Mouse (Mus musculus) midbrain, embryonic 14.5 days (tissue): ENCODE results near the gene Mapk9. TPM values are rescaled to one million over a fixed set of nuclear protein-coding genes. Genes with fewer than 3 reads are reported as not detected.
A peak's percentile ranks its signal among the peaks of the same experiment; 100 is the strongest.

Source experiments
- ATAC-seq: fragments of 200-750 bp; cut with Nextera tagmentation; 2 replicates; pipeline ENCODE4 v1.8.0; 2017; ENCODE audit warnings: moderate number of reproducible peaks, moderate library complexity; ENCODE audit not compliant: low FRiP score, low TSS enrichment
- DNase-seq: peaks from one replicate; pipeline ENCODE4 v3.0.0-alpha.2; 2015
- H3K27ac ChIP-seq: fragments of 300-500 bp; sonication (generic); replicated peaks from 2 replicates; pipeline ENCODE4 v1.5.1; 2014; ENCODE audit warnings: mild to moderate bottlenecking, low read depth, low read length, moderate library complexity
- H3K27me3 ChIP-seq: fragments of 300-500 bp; sonication (generic); 2 replicates; pipeline ENCODE4 v1.6.1; 2014; ENCODE audit warnings: low read length, control low read depth, mixed read lengths; ENCODE audit not compliant: control insufficient read depth, insufficient read depth
- H3K36me3 ChIP-seq: fragments of 300-500 bp; sonication (generic); 2 replicates; pipeline ENCODE4 v1.6.1; 2014; ENCODE audit warnings: low read length, control low read depth; ENCODE audit not compliant: control insufficient read depth, insufficient read depth
- H3K4me1 ChIP-seq: fragments of 300-500 bp; sonication (generic); 2 replicates; pipeline ENCODE4 v1.6.1; 2014; ENCODE audit warnings: mild to moderate bottlenecking, antibody characterized with exemption, low read length, control low read depth; ENCODE audit not compliant: control insufficient read depth, insufficient read depth
- H3K4me2 ChIP-seq: fragments of 300-500 bp; sonication (generic); 2 replicates; pipeline ENCODE4 v1.6.1; 2014; ENCODE audit warnings: mild to moderate bottlenecking, low read length, moderate library complexity
- H3K4me3 ChIP-seq: fragments of 300-500 bp; sonication (generic); replicated peaks from 2 replicates; pipeline ENCODE4 v1.5.1; 2014; ENCODE audit warnings: low read depth, low read length
- H3K9ac ChIP-seq: fragments of 300-500 bp; sonication (generic); replicated peaks from 2 replicates; pipeline ENCODE4 v1.6.1; 2014; ENCODE audit warnings: mild to moderate bottlenecking, low read length, moderate library complexity
- H3K9me3 ChIP-seq: fragments of 300-500 bp; sonication (generic); 2 replicates; pipeline ENCODE4 v1.6.1; 2016; ENCODE audit warnings: low read length, control low read depth, mixed read lengths; ENCODE audit not compliant: control insufficient read depth
- WGBS: fragments of 180-500 bp; shearing (Covaris S2); extraction: QIAGEN DNeasy Blood & Tissue Kit; methylation state at CpG from one replicate; pipeline ENCODE4 v1.1.7; 2014; 5-methylcytosine and 5-hydroxymethylcytosine counted together
- polyA plus RNA-seq: library from polyadenylated mRNA; unstranded; fragments of >200 nt; fragmentation: Nextera tagmentation; extraction: Ambion mirVana; gene quantifications from 2 replicates; pipeline ENCODE4 v1.2.1, GENCODE M21; 2014

Gene Mapk9
- polyA plus RNA-seq, 1 experiment from 2014 or later = 72.4 TPM

DNA sequence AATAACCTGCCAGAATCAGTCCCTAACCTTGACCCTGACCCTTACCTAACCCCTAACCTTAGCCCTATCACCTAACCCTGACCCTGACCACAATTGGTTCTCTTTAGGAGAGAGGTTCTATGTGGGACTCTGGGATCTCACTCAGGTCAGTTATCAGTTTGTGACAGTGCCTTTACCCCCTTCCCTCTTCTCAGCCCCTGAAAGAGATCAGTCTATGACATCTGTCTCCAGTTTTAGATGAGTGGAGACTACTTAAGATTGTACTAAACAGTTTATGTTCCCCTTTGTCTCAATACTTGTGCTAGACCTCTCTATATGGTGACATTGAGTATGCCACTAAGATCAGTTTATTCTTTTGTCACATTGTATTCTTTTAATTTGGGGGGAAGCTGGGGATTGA, 17.4 kb downstream of the Mapk9 start:
- no peak overlapping the region for H3K27ac ChIP-seq
- no peak overlapping the region for H3K4me3 ChIP-seq
- H3K4me2 ChIP-seq = no peak overlapping the region
- H3K36me3 ChIP-seq = peaks cover 36% of the 10 kb centered on the region; the same call in 1 of the 2 replicates
- H3K9ac ChIP-seq = no peak overlapping the region
- H3K27me3 ChIP-seq = no peaks in the 10 kb centered on the region
- no peaks in the 10 kb centered on the region for H3K9me3 ChIP-seq
- ATAC-seq = no peak
- no peaks in the 10 kb centered on the region for H3K4me1 ChIP-seq
- no peak for DNase-seq

DNA sequence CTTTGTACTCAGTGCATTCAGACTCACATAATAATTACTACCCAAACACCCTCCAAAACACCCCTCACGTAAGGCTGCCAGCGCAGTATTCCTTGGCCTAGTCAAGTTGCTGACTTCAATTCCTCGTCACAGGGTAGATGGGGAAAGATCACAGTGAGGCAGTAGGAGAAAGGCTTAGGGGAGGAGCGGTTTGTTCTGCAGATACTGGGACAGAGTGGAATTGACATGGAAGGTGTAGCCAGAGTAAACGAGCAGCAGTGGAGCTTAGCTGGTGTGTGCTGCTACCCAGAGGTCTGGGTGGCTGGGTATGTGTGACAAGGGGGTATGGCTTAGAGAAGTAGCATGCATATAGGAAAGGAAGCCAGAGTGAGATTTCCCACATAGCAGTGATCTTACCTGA, 20.8 kb downstream of the Mapk9 start:
- no peaks in the 10 kb centered on the region for H3K4me1 ChIP-seq
- ATAC-seq = no peak
- no peak overlapping the region for H3K9ac ChIP-seq
- 92% methylated on average over 5 of the region's 5 CpGs for WGBS
- no peak overlapping the region for H3K4me3 ChIP-seq
- no peaks in the 10 kb centered on the region for H3K27me3 ChIP-seq
- no peaks in the 10 kb centered on the region for H3K9me3 ChIP-seq
- no peak overlapping the region for H3K27ac ChIP-seq
- H3K36me3 ChIP-seq = peaks cover 55% of the 10 kb centered on the region
- no peak overlapping the region for H3K4me2 ChIP-seq
- DNase-seq = no peak

- peaks cover 66% of the 10 kb centered on the region for H3K36me3 ChIP-seq
- no peaks in the 10 kb centered on the region for H3K4me1 ChIP-seq
- no peak overlapping the region for H3K9ac ChIP-seq
- no peak overlapping the region for H3K27ac ChIP-seq
- no peaks in the 10 kb centered on the region for H3K9me3 ChIP-seq
- DNase-seq = peak; percentile 84
- H3K4me3 ChIP-seq = no peak overlapping the region
- no peak for ATAC-seq
- H3K4me2 ChIP-seq = no peak overlapping the region
- no peaks in the 10 kb centered on the region for H3K27me3 ChIP-seq
These were observed 23.2 kb downstream of the Mapk9 start for GRCm38 (mm10) chr11:49869762-49870161.

DNA sequence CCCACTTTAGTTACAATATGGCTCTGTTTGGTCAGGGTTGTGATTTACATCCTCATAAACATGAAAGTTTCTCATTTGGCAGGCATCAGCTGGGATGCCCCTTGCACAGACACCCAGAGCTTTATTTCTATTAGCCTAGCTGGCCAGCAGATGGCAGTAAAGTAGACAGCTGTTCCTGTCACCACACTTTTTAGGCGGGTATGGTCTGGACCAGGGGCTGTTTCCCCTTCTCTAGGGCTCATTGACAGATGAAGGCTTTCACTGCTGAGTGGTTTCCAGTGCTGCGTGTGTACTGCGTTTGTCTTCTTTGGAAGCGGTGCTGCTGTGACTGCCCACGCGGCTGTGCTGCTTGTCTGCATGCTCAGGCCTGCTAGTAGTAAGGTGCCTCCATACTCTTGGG, 25.4 kb downstream of the Mapk9 start:
- H3K9me3 ChIP-seq = no peaks in the 10 kb centered on the region
- DNase-seq (peak; percentile 82), ATAC-seq (no peak)
- H3K4me1 ChIP-seq = no peaks in the 10 kb centered on the region
- no peak overlapping the region for H3K9ac ChIP-seq
- peaks cover 68% of the 10 kb centered on the region for H3K36me3 ChIP-seq
- no peak overlapping the region for H3K27ac ChIP-seq
- no peak overlapping the region for H3K4me2 ChIP-seq
- no peak overlapping the region for H3K4me3 ChIP-seq
- no peaks in the 10 kb centered on the region for H3K27me3 ChIP-seq
- 64% methylated on average over 6 of the region's 6 CpGs for WGBS

- Histone ChIP-seq H3K36me3 (peaks cover 61% of the 10 kb centered on the region), H3K4me3 (no peak overlapping the region), H3K27me3 (no peaks in the 10 kb centered on the region), H3K27ac (no peak overlapping the region), H3K4me1 (no peaks in the 10 kb centered on the region), H3K9ac (no peak overlapping the region), H3K9me3 (no peaks in the 10 kb centered on the region), H3K4me2 (no peak overlapping the region)
- ATAC-seq (no peak), DNase-seq (no peak)
- WGBS = 96% methylated on average over 6 of the region's 6 CpGs
These were observed 26.2 kb downstream of the Mapk9 start for GRCm38 (mm10) chr11:49872779-49873178.

- Histone ChIP-seq H3K36me3 (peaks cover 64% of the 10 kb centered on the region), H3K9ac (0 out of 2 replicates have a peak overlapping the region, but pooled peaks have one; percentile 12), H3K4me1 (no peaks in the 10 kb centered on the region), H3K27me3 (no peaks in the 10 kb centered on the region), H3K9me3 (no peaks in the 10 kb centered on the region), H3K27ac (no peak overlapping the region), H3K4me2 (no peak overlapping the region), H3K4me3 (no peak overlapping the region)
- DNase-seq (peak; percentile 49), ATAC-seq (no peak)
- 94% methylated on average over 8 of the region's 8 CpGs for whole genome bisulfite sequencing
These were observed 30.6 kb downstream of the Mapk9 start for GRCm38 (mm10) chr11:49876948-49877817.

- no peak overlapping the region for H3K4me2 ChIP-seq
- H3K9me3 ChIP-seq = no peaks in the 10 kb centered on the region
- H3K9ac ChIP-seq = no peak overlapping the region
- no peak overlapping the region for H3K27ac ChIP-seq
- no peaks in the 10 kb centered on the region for H3K27me3 ChIP-seq
- no peak overlapping the region for H3K4me3 ChIP-seq
- peaks cover 57% of the 10 kb centered on the region for H3K36me3 ChIP-seq
- no peaks in the 10 kb centered on the region for H3K4me1 ChIP-seq
- no peak for ATAC-seq
- 94% methylated on average over 3 of the region's 3 CpGs for WGBS
- DNase-seq = no peak
These were observed 33.5 kb downstream of the Mapk9 start for GRCm38 (mm10) chr11:49879950-49880642.

GRCm38 (mm10) chr11:49883394-49883793, 36.8 kb downstream of the Mapk9 start:
- H3K4me3 ChIP-seq = no peak overlapping the region
- no peak overlapping the region for H3K9ac ChIP-seq
- no peaks in the 10 kb centered on the region for H3K9me3 ChIP-seq
- peaks cover 55% of the 10 kb centered on the region for H3K36me3 ChIP-seq
- no peak overlapping the region for H3K4me2 ChIP-seq
- no peak overlapping the region for H3K27ac ChIP-seq
- DNase-seq (no peak), ATAC-seq (no peak)
- H3K4me1 ChIP-seq = no peaks in the 10 kb centered on the region
- no peaks in the 10 kb centered on the region for H3K27me3 ChIP-seq
- WGBS = 90% methylated on average over 3 of the region's 3 CpGs

GRCm38 (mm10) chr11:49888469-49888868, 41.9 kb downstream of the Mapk9 start:
- H3K4me3 ChIP-seq = no peak overlapping the region
- no peak for DNase-seq
- H3K4me2 ChIP-seq = no peak overlapping the region
- no peaks in the 10 kb centered on the region for H3K9me3 ChIP-seq
- no peak overlapping the region for H3K9ac ChIP-seq
- 73% methylated on average over 5 of the region's 5 CpGs for WGBS
- no peak for ATAC-seq
- no peaks in the 10 kb centered on the region for H3K27me3 ChIP-seq
- H3K27ac ChIP-seq = no peak overlapping the region
- H3K36me3 ChIP-seq = peaks cover 29% of the 10 kb centered on the region
- no peaks in the 10 kb centered on the region for H3K4me1 ChIP-seq
